Mouse (Mus musculus) common myeloid progenitor, adult 5-6 weeks (primary cell): Measurements from ENCODE around the gene Zfp366. TPM values are rescaled to one million over a fixed set of nuclear protein-coding genes. Genes with fewer than 3 reads are reported as not detected.
"Not testable (repeated sequence)": the region's sequence is repeated elsewhere in the genome, so short reads cannot be mapped to it uniquely, and the experiment has no call there.

Source experiments
- ATAC-seq: replicated peaks from 2 replicates; pipeline ENCODE4 v1.8.0; 2016; ENCODE audit warnings: low read depth, mild to moderate bottlenecking, moderate TSS enrichment, inconsistent platforms; ENCODE audit not compliant: poor library complexity, severe bottlenecking
- total RNA-seq: library from RNA; stranded (forward); fragments of 200-1000, 187-1606 nt; gene quantifications from 2 replicates; pipeline ENCODE4 v1.2.3, GENCODE M21; 2017

Gene Zfp366
- total RNA-seq = 0.34 and 0.50 TPM in 2 replicates

GRCm38 (mm10) chr13:99184155-99184886, at the start of gene Zfp366:
Gene Zfp366, plus strand, starts transcription at chr13:99184823.
- ATAC-seq = no peak

GRCm38 (mm10) chr13:99138351-99139255, 46.0 kb upstream of the Zfp366 start:
- peak; percentile 47; the same call in 1 of the 2 replicates for ATAC-seq

GRCm38 (mm10) chr13:99146355-99146871, 38.2 kb upstream of the Zfp366 start:
- ATAC-seq = no peak

- no peak for ATAC-seq
These were observed 36.9 kb upstream of the Zfp366 start for GRCm38 (mm10) chr13:99147645-99148111.

- ATAC-seq = no peak
These were observed 34.9 kb upstream of the Zfp366 start for GRCm38 (mm10) chr13:99149551-99150305.

GRCm38 (mm10) chr13:99150626-99151025, 34.0 kb upstream of the Zfp366 start:
- ATAC-seq = no peak

GRCm38 (mm10) chr13:99151121-99151520, 33.5 kb upstream of the Zfp366 start:
- no peak for ATAC-seq

- ATAC-seq = peak; percentile 84
These were observed 32.2 kb upstream of the Zfp366 start for GRCm38 (mm10) chr13:99152305-99152930.

- ATAC-seq = no peak
These were observed 26.9 kb upstream of the Zfp366 start for GRCm38 (mm10) chr13:99157709-99158108.

GRCm38 (mm10) chr13:99158773-99159172, 25.9 kb upstream of the Zfp366 start:
- no peak for ATAC-seq

GRCm38 (mm10) chr13:99163071-99163470, 21.6 kb upstream of the Zfp366 start:
- no peak for ATAC-seq

- ATAC-seq = 0 out of 2 replicates have a peak, but pooled peaks have one; percentile 36
These were observed 20.9 kb upstream of the Zfp366 start for GRCm38 (mm10) chr13:99163521-99164359.

- ATAC-seq = 0 out of 2 replicates have a peak, but pooled peaks have one; percentile 50
These were observed 20.3 kb upstream of the Zfp366 start for GRCm38 (mm10) chr13:99164360-99164759.

- no peak for ATAC-seq
These were observed 15.2 kb upstream of the Zfp366 start for GRCm38 (mm10) chr13:99169401-99169800.

- ATAC-seq = peak; percentile 42; the same call in 1 of the 2 replicates
These were observed 14.3 kb upstream of the Zfp366 start for GRCm38 (mm10) chr13:99170337-99170736.

GRCm38 (mm10) chr13:99173849-99174248, 10.8 kb upstream of the Zfp366 start:
- ATAC-seq = no peak

GRCm38 (mm10) chr13:99182828-99183227, 1.8 kb upstream of the Zfp366 start:
- not testable (repeated sequence) for ATAC-seq

- peak; percentile 66 for ATAC-seq
These were observed 1.2 kb upstream of the Zfp366 start for GRCm38 (mm10) chr13:99183257-99183895.
